Mouse (Mus musculus) gastrocnemius, postnatal 14 days (tissue): Measurements from ENCODE around the gene Tmbim6. TPM values are rescaled to one million over a fixed set of nuclear protein-coding genes. Genes with fewer than 3 reads are reported as not detected.

Experiments
- DNase-seq: peaks from one replicate; pipeline ENCODE4 v3.0.0; 2021; ENCODE audit warnings: mixed read lengths
- intact Hi-C: fragments of 180-260 bp; cut with DNase I; formaldehyde crosslinking; loops from one replicate; pipeline ENCODE4 v1.15.1; 2025; ENCODE audit warnings: low total_unique reads
- long read RNA-seq, 2 experiments: library from polyadenylated mRNA; stranded (forward); transcript quantifications; one replicate each; pipeline ENCODE4 v2.0.0; 2021
- total RNA-seq, 2 experiments: library from RNA; stranded (reverse); gene quantifications; 2 replicates each; pipeline ENCODE4 v1.2.3; 2021

Gene Tmbim6
- total RNA-seq: 100 to 1,000 TPM; 167 to 170 TPM
- long read RNA-seq, experiment 1, transcript Tmbim6-201 (10 exons, 2,452 nt): major isoform, 204 of 259 reads
- long read RNA-seq, experiment 1, transcript Tmbim6-202 (10 exons, 944 nt): minor isoform, 25 of 259 reads
- long read RNA-seq, experiment 1, partial matches to known transcripts: 11 of 259 reads
- long read RNA-seq, experiment 1, other reads (novel, unspliced or antisense): 15 of 259 reads
- long read RNA-seq, experiment 2, transcript Tmbim6-201 (10 exons, 2,452 nt): major isoform, 203 of 250 reads
- long read RNA-seq, experiment 2, transcript Tmbim6-202 (10 exons, 944 nt): minor isoform, 21 of 250 reads
- long read RNA-seq, experiment 2, partial matches to known transcripts: 17 of 250 reads
- long read RNA-seq, experiment 2, other reads (novel, unspliced or antisense): 4 of 250 reads

DNA sequence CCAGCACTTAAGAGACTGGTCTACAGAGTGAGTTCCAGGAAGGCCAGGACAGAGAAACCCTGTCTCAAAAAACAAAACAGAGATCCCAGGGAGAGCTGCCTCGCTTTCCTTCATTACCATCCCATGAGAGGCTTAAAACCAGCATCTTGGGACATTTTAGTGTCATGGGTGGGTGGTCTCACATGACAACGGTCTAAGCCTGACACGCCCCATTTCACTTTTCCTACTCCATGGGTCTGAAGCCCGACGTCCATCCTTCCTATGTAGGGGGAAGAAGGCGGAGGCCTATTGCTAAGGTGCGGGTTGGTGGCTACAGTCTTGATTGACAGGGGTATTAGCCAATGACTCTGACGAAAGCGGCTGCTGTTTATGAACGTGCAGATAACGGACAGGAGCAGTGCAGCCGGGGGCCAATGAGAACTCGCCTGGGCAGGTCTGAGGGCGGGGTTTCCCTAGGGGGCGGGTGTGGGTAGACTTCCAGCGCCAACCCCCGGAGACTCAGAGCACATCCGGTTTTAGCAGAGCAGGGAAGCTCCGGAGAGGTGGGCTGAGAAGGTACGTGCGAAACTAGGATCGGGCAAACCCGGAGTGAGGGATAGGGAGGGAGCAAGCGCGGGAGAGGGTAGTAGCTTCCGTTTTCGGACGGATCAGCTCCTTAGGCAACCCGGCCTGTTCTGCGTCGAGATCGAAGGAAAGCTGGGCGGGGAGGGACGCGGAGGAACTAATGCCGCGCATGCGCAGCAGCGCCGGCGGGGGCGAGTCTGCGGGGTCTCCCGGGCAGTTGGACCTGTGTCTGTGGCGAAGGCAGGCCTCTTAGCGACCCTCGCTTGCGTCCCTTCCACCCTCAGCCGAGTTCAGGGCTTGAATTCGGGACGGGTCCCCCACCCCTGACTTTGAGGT lies at the start of gene Tmbim6:
Gene Tmbim6, plus strand, starts transcription at position 397 of the 900 bp plus-strand sequence.
- intact Hi-C loops: no loop called here
- peak; percentile 99 for DNase-seq

GRCm38 (mm10) chr15:99343414-99344147 lies 49.1 kb upstream of the Tmbim6 start:
- peak; percentile 72 for DNase-seq
- intact Hi-C loops: no loop called here

DNA sequence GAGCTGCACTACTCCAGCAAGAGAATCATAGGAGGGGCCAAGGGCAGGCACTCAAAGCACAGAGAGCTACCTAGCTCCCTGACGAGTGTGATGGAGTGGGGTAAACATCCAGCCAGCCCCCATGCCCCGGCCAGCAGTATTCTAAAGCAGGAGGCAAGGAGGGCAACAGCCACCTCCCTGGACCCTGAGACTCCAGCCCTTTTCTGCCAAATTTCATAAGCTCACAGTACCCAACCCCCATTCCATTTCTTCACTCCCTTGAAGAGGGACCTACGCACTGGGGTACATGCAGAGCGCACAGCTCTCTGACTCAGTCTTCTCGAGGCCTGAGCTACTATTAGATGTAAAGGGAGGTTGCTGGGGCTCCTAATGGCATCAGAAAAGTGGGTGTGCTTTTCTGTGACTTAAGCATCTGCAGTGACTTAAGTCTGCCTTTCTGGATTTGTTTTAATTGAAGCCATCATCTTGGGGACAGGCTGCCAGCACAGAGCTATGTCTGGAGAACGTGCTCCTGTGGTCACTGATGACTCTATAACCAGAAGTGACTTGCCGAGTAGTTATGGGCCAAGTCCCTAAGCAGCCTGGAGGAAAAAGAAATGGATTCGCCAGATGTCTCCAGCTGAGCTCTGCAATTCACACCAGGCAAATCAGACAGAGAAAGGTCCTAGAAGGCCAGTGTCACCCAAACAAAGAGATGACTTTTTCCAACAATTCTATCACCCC lies 48.4 kb upstream of the Tmbim6 start:
- DNase-seq: no peak
- intact Hi-C loops: no loop called here

GRCm38 (mm10) chr15:99344961-99345360 lies 47.7 kb upstream of the Tmbim6 start:
- peak; percentile 29 for DNase-seq
- intact Hi-C loops: no loop called here

DNA sequence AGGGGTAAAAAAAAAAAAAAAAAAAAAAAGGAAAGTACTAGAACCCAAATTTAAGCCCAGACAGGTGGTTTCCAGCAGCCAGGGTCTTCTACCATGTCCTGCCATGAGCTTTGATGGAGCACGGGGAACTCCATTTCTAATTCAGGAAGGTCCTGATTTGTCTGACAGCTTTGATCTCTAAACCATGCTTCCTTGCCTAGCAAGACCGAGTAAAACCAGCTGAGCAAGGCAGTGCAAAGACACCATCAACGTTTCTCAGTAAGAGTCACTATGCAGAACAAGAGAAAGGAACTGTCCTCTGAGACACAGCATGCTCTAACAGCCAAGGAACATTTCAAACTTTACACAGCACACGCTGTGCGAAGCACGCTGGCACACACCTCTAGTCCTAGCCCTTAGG lies 41.1 kb upstream of the Tmbim6 start:
- DNase-seq: no peak
- intact Hi-C loops: no loop called here

DNA sequence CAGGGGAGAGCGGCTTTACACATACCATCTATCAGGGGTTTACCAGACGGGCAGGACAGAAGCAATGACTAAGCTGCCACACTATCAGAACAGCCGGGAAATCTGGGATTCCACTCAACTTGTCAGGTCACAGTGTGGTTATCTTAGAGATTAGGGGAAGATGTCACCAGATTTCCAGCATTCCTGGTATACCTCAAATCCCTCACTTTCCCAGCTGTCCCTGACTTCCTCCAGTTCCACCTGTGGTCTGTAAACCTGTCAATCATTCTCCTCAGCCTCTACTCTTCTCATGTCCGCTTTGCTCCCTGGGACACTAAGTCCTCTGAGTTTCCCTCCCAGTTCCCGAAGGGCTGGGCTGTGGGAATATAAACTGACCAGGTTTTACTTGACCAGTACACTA lies 40.4 kb upstream of the Tmbim6 start:
- DNase-seq: no peak
- intact Hi-C loops: no loop called here

- intact Hi-C loops: no loop called here
- no peak for DNase-seq
Observed at GRCm38 (mm10) chr15:99355660-99356059, 37.0 kb upstream of the Tmbim6 start.

GRCm38 (mm10) chr15:99356462-99356861 lies 36.2 kb upstream of the Tmbim6 start:
- intact Hi-C loops: no loop called here
- DNase-seq: no peak

DNA sequence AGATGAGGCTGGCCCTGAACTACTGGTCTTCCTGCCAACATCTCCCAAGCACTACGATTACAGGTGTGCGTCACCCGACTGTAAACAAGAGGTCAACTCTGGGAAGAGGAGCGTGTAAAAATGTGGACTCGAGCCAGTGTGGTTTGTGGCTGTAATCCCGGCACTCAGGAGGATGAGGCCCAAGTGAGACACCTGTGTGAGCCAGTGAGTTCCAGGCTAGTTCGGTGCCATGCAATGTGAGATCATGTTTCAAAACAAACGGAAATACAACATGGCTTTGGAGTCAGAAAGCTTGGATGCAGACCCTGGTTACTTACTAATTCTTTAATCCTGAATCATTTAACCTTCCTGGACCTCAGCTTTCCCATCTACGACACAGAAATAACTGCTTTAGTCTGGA lies 33.7 kb upstream of the Tmbim6 start:
- DNase-seq: no peak
- intact Hi-C loops: no loop called here

GRCm38 (mm10) chr15:99364022-99364530 lies 28.6 kb upstream of the Tmbim6 start:
- DNase-seq: no peak
- intact Hi-C loops: no loop called here

DNA sequence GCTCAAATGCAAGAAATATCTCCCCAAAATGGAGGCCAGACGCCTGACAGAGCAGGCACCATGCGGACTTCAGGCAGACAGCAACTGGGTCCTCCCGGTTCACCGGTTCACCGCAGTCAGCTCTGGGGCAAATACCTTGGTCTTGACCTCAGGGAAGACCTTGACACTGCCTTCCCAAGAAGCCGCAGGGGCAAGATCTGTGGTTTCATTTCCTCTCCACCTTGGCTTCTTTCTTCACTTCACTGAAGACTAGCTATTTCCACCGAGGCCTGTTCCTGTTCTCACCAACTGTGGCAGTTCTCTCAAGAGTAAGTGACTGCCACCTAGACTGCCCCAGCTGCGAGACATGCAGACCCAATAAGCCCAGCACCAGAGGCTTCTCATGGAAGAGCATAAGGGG lies 27.8 kb upstream of the Tmbim6 start:
- DNase-seq: no peak
- intact Hi-C loops: no loop called here

GRCm38 (mm10) chr15:99368583-99369266 lies 24.0 kb upstream of the Tmbim6 start:
- DNase-seq: no peak
- intact Hi-C loops: loop anchor here (2.0 kb wide), 1 partner anchor 50 kb away; no protein-coding TSS in a partner anchor

- peak; percentile 51 for DNase-seq
- intact Hi-C loops: loop anchor here (2.0 kb wide), 1 partner anchor 51 kb away; no protein-coding TSS in a partner anchor
Observed at GRCm38 (mm10) chr15:99369391-99370171, 23.1 kb upstream of the Tmbim6 start.

- intact Hi-C loops: no loop called here
- DNase-seq: peak; percentile 97
Observed at GRCm38 (mm10) chr15:99370259-99370691, 22.4 kb upstream of the Tmbim6 start, which contains the start of gene Fmnl3. Gene Fmnl3 (minus strand): TSS chr15:99370482.

GRCm38 (mm10) chr15:99371526-99372340 lies 20.9 kb upstream of the Tmbim6 start:
- intact Hi-C loops: no loop called here
- no peak for DNase-seq

- no peak for DNase-seq
- intact Hi-C loops: no loop called here
Observed at GRCm38 (mm10) chr15:99372761-99373160, 19.9 kb upstream of the Tmbim6 start.

GRCm38 (mm10) chr15:99375036-99375435 lies 17.6 kb upstream of the Tmbim6 start:
- DNase-seq: no peak
- intact Hi-C loops: no loop called here
